Mouse (Mus musculus): ENCODE measurements at regions not wholly inside any gene's neighbourhood (a gene's known extent, or its start where the extent isn't known, plus 50 kb on each side); places are given as distances from the start of the nearest gene placed in this dataset.
"Not testable (repeated sequence)": the region's sequence is repeated elsewhere in the genome, so short reads cannot be mapped to it uniquely, and the experiment has no call there.

- DNase-seq (ENCODE audit: low spot score in 2 of 2): no peak
Observed at GRCm38 (mm10) chr12:90664436-90664835, 73.8 kb downstream of the Dio2 start.

GRCm38 (mm10) chr12:90645452-90645851 is 92.8 kb downstream of the Dio2 start:
- DNase-seq (ENCODE audit: low spot score in 2 of 2): no peak

DNA sequence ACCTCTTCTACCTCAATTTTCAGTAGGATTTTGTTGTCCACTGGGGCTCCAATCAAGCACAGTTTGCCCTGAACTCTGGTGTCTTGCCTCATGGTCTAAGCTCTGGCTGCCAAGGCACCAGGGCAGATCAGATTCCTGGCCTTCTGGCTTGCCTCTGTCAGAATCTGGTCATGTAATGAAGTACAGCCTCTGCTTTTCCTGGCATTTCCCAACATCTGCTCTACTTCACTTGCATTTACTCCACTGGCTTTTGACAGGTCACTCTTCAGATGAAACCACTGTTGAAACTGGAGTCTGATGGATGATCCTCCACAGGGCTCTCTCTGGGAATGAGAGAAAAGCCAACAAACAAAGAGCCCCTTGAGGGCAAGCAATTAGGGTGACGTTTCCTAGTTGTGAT is 94.3 kb downstream of the Dio2 start:
- DNase-seq (ENCODE audit: low spot score in 2 of 2): no peak

GRCm38 (mm10) chr12:90624856-90625255 is 113.4 kb downstream of the Dio2 start:
- peak in 1 of 2 experiments; percentile 9 for DNase-seq (ENCODE audit: low spot score in 2 of 2)

- no peak for DNase-seq (ENCODE audit: low spot score in 2 of 2)
Observed at GRCm38 (mm10) chr12:90623426-90623825, 114.8 kb downstream of the Dio2 start.

GRCm38 (mm10) chr12:90608810-90609209 is 129.4 kb downstream of the Dio2 start:
- no peak for DNase-seq (ENCODE audit: low spot score in 2 of 2)

DNA sequence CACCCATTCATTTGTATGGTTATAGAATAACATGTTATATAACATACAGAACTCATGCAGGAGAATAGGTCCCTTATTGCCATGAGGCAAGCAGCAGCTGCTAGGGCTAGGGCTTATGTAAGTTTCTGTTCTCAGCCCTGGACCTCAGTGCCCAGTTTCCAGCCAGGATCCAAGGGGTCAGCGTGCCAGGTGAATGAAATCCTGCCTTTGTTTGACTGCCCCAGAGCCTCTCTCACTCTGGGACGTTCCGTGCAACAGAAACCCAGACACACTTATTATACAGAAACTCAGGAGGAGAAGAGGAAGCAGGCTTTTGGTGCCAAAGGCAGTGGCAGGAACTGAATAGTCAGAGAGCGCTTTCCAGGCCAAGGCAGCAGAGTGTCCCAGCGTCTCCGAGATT is 130.3 kb downstream of the Dio2 start:
- DNase-seq (ENCODE audit: low spot score in 2 of 2): peak; percentile 28 to 39

GRCm38 (mm10) chr12:90580006-90580405 is 158.2 kb downstream of the Dio2 start:
- DNase-seq (ENCODE audit: low spot score in 2 of 2): no peak

GRCm38 (mm10) chr12:90576103-90576502 is 162.1 kb downstream of the Dio2 start:
- no peak for DNase-seq (ENCODE audit: low spot score in 2 of 2)

DNA sequence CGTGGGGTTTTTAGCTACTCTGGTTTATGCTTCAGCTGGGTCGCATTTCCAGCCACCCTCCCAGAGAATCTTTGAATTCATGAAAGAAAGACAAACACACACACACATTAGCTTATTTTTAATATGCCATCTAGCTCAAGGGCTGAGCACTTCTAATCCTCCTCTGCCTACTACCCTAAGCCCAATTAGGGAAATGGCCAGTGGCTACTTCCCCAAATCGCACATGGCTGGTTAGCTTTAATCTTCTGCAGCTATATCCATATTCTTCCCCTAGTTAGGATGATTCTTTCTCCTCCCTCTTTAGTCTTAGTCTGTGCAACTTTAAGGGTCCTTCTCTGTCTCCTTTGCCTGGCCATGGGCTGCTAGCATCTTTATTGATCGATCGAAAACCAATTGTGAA is 166.3 kb downstream of the Dio2 start:
- no peak for DNase-seq (ENCODE audit: low spot score in 2 of 2)

DNA sequence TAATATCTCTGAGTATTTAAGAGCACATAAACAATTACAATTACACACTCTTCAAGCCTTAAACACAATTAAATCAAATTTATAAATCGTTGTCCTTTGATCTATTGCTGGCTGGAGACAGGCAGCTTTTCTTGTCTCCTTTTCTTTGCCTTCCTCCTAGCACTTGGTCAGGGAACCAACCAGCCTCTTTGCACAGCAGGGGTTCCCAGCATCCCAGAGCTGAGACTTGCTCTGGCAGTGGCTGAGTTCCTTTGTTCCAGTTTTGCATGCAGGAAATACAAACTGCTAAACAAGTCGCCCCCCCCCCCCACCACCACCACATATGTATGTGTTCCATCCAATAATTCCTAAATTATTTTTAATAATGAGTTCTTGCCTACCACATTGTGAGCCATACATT is 166.7 kb downstream of the Dio2 start:
- no peak for DNase-seq (ENCODE audit: low spot score in 2 of 2)

- peak; percentile 12 to 57 for DNase-seq (ENCODE audit: low spot score in 2 of 2)
Observed at GRCm38 (mm10) chr12:90566349-90566748, 171.9 kb downstream of the Dio2 start.

DNA sequence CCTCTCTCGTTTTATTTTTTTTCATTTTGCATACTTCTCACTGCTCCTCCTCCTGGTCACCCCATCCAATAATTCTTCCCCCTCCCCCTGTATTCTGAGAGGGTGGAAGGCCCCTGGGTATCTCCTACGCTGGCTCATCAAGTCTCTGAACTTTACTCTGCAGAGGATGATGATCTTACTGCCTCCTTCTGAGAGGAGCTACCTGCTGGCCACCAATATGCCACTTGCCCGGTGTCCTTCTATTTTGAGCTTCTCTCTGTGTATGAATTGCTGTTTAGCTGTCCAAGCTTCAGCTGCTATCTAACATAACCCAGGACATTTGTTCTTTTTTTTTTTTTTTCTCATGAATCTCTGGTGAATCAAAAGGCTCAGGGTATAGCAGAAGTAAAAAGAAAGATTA is 173.2 kb downstream of the Dio2 start:
- DNase-seq (ENCODE audit: low spot score in 2 of 2): no peak

DNA sequence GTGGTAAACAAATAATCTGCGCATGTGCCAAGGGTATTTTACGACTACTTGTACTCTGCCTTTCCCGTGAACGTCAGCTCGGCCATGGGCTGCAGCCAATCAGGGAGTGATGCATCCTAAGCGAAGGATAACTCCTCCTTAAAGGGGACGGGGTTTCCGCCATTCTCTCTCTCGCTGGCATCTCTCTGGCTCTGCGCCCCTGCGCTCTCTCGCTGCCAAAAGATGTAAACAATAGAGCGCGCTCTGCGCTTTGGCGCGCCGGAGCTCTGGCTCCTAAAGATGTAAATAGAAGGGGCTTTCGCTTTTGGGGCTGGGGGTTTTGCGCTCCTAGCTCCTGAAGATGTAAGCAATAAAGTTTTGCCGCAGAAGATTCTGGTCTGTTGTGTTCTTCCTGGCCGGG is 173.6 kb downstream of the Dio2 start:
- not testable (repeated sequence) for DNase-seq (ENCODE audit: low spot score in 2 of 2)

- no peak for DNase-seq (ENCODE audit: low spot score in 2 of 2)
Observed at GRCm38 (mm10) chr12:90542361-90542760, 195.9 kb downstream of the Dio2 start.

Measured in layer of hippocampus, adult 8-10 months (tissue).